Mouse (Mus musculus) kidney, adult 8-10 months (tissue): ENCODE data around the gene Abcg2.
"Not testable (repeated sequence)": the region's sequence is repeated elsewhere in the genome, so short reads cannot be mapped to it uniquely, and the experiment has no call there.

Source experiments
- DNase-seq, 2 experiments: peaks; one replicate each; pipeline ENCODE4 v3.0.0; 2022

Gene Abcg2

DNA sequence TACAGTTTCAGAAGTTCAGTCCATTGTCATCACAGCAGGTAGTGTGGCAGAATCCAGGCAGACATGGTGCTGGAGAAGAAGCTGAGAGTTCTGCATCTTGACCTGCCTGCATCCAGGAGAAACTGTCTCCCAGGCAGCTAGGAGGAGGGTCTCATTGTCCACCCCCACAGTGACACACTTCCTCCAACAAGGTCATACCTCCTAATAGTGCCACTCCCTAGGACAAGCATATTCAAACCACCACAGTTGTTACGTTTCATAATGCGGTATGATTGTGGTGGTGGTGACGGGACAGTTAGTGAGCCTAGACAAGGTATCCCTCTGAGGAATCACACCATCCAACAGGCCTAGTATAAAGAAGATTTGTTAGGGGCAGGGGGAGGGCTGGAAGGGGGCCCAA lies at the start of gene Abcg2:
Abcg2 (plus strand) TSS at position 301 of the 400 bp plus-strand sequence.
- not testable (repeated sequence) for DNase-seq

DNA sequence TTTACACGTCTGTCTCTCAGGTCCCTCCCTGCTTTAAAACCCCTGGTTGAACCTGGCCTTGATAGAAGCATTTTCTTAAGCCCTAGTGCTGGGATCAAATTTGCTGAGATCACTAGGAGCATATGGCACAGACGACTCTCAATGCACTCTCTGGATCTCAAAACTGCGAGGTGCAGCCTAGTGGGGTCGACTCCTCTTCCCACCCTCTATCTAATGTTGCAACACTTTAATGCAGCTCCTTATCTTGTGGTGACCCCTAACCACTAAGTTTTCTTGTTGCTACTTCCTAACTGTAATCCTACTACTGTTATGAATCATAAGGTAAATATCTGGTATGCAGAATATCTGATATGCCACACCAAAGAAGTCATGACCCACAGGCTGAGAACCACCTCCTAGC lies 44.1 kb upstream of the Abcg2 start:
- DNase-seq, result not testable (repeated sequence)

DNA sequence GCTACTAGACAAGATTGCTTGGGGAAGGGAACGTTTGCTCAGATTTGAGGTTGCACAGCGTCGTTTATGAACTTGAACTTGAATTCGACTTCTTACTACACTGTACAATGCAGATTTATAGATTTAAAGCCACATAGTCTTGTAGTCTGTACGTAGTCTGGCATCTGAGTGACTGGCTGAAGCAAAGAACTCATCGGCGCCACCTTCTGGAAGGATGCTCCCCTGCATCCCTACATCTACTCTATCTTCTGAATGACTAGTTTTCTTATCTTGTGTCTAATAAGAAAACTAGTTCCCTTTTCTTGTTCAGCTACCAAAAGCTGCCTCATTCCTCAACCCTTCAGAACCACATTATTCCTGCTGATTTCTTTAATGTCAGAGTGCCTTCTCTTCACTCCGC lies 41.5 kb upstream of the Abcg2 start:
- peak in 1 of 2 experiments; percentile 45 for DNase-seq

DNA sequence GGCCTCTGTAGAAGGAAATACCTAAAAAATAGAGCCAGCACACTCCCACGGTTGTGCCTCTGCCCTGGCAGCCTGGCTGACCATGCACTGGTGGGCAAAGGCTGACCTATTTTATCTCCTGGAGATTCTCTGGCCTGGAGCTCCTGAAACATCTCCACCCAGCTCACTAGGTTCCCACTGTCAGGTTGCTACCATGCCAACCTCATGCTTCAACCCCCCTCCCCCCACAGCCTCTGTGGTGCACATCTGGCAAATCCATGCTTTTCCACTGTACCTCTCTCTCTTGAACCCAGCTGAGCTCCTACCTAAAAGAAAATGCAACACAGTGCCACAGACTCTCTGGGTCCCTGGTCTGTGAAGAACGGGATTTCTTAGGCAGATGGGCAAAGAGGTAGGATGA lies 39.4 kb upstream of the Abcg2 start:
- DNase-seq, result not testable (repeated sequence)

DNA sequence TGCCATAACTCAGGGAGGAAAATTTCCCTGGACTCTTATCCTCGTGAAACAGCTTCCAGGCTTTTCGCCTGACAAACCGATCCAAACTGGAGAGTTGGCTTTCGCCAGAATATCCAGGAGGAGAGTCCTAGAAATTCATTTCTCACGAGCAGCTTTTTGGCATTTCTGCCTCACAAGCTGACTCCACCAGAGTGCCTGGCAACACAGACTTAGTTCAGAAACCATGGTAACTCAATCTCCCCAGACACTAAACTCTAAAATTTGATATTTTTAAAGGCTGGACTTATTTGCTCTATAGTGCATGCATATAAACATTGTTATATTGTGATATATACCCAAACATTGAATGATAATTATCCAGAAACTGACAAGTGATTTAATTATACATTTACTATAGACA lies 38.3 kb upstream of the Abcg2 start:
- DNase-seq, result not testable (repeated sequence)

DNA sequence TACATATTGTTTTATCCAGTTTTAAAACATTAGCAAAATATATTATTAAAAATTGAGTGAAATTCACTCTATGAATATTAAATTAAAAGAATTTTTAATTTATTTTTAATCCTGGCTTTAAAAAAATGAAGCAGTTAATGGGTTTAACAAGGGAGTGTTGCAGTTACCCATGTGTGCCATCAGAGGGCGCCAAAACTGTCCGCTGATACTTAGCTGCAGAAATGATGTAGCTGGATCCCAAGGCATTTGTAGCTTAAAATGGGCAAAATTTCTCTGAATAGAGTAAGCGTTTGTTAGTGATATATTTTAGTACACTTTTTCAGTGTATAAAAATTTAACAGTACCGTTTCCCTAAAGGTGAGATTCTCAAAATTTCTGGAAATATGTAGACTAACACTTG lies 37.5 kb upstream of the Abcg2 start:
- peak; percentile 15 to 56 for DNase-seq

DNA sequence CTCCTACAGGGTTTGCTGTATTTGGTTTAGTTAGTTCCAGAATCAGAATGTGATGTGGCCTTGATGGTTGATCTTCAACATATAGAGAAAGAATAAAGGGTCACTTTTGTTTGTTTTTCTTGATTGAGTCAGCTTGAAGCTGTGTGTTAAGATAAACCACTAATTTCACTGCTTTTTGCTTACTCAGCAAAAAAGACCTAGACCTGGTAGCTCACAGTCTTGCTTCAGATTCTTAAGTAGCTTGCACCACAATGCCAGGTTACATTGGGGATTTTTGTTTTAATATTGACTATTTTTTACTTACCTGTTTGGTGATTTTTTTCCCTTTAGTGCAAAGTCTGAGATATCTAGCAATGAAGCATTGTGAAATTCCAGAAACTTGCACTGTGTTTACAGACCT lies 30.5 kb upstream of the Abcg2 start:
- not testable (repeated sequence) for DNase-seq

DNA sequence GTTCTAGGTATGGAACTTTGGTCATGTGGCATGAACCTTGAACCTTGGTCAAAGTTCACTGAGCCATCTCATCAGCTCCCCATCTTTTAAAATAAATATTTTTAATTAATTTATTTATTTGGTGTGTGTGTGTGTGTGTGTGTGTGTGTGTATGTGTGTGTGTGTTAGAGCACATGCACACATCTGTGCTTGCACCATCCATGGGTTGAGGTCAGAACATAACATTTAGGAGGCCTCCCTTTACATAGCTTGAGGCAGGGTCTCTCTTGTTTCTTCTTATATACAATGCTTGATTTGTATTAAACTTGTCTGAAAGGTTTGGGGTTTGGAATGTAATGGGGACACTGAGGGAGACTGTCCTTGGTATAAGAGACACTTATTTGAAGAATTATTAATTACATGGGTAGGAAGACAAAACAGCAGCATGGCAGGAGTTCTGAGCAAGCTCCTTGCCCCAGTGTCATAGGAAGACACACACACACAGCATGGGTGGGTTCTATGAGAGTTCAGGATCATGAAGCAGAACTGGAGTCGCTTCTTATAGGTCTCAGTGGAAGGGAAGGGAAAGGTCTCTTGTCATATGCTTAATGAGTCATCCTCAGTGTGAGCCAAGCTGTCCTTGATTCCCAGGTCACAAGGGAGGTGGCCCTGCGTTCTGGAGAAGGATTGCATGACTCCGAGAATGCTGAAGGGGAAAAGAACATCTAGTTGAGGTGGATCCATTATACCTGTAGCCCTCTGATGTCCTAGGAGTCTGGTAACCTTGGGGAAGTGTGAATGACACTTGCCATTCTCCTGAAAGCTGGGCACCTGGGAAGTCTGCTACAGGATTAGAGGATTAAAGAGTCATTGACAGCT lies 9.9 kb downstream of the Abcg2 start:
- not testable (repeated sequence) for DNase-seq

DNA sequence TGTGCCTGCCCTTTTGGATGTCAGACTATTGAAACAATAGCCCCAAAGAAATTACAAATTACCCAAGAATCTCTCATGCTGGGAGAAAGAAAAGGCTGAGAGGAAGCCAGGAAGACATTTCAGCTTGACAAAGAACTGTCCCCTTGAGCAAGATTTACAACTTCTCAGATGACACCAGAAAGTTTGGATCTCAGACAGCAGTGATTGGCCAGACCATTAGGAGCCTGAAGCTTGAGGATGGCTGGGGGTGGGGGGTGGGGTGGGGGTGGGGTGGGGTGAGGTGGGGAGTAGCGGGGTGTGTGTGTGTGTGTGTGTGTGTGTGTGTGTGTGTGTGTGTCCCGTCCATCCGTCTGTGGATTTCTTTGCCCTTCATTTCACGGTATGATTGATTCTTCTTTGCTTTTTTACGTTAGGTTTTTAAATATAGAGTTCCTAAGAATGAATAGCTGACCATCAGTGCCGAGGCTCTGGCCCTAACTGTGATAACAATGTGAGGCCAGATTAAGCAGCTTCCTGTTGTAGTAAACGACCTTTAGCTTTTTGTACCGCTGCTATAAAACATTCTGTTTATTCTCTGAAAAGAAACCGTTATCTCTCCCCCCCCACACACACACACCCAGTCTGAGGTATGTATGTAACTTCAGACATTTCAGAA lies 11.4 kb downstream of the Abcg2 start:
- not testable (repeated sequence) for DNase-seq

DNA sequence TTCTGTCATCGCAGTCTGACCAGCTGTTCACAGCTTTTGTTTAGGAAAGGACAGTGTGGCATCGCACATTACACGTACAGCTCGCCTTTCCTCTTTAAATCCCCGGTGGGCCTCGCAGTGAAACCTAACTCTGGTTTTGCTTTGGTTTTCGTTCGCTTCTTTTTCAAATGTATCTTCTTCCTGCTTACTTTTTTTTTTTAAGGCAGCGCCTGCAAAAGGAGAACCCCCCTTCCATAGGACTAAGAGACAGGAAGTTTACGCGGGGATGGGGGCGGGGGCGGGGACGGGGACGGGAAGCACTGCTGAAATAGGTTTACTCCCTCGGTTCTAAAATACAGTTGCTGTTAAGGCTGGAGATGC lies 12.0 kb downstream of the Abcg2 start:
- no peak for DNase-seq

DNA sequence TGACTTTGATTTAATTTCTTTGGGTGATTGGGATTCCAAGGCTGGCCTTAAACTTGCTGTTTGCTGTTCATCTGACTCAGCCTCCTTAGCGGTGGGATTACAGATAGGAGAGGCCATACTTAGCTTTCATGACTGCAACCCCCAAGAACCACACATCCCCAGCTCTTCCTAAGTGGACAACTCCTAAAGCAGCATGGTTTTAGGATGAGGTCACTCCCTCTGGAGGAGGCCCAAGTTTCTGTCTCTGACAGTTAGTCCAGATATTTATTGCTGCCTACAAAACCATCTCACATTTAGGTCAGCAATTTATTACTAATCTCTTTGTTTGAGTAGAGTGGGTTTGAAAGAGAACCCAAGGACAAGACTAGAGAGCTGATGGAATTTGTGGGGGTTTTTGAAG lies 17.8 kb downstream of the Abcg2 start:
- not testable (repeated sequence) for DNase-seq

DNA sequence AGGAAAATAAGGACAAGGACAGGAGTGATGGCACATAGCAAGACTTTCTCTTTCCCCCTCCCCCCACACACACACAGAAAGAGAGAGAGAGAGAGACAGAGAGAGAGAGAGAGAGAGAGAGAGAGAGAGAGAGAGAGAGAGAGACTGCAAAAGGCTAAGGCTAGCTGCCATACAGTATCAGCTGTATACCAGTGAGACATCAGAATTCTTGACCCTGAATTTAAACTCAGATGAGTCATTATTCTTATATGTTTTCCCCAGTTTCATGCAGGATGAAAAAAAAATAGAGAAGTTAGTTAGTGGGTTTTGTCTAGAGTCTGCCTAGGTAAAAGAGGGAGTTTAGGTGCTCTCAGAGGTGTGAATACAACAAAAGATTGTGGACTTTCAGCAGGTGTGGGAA lies 18.7 kb downstream of the Abcg2 start:
- DNase-seq, result not testable (repeated sequence)

DNA sequence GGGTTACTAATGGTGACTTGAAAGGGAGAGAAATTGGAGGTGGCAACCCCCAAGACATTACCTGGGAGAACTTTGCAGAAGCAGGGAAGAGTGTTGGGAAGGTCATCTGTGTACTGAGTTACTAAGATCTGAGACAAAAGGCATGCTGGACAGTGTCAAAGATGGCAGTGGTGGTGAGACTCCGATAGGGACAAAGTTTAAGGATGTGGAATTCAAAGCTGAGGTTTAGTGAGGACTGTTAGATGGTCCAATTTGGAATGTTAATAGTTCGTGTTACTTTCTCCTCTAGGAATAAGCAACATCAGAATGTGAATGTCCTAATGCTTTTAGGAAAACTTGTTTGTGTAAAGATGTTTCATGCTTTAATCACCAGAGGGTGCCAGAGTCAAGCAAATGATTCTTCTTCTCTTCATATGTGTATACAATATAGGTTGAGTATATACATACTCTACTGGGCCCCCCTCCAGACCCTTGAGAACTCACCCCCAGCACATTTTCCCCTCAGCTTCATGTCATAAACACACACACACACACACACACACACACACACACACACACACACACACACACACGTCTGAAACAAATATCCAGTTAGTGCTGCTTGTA lies 19.3 kb downstream of the Abcg2 start:
- DNase-seq, result peak in 1 of 2 experiments; percentile 23

DNA sequence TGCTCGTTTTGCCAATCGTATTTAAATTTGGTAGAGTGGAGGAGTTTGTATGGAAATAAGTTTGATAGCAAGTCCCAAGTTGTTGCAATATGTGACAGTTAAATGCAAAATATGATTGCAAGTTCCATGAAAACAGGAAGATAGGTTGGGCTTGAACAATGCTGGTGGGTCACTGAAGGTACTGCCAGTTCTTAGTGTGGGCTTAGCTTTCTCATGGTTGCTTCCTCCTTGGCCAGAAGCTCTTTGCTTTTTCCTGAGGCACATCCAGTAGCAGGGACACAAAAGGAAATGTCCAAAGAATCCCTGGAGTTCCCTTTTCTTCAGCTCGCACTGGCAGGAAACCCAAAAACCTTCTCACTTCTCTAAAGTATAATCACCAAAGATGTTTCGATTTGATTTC lies 22.3 kb downstream of the Abcg2 start:
- DNase-seq, result peak; percentile 10 to 32

DNA sequence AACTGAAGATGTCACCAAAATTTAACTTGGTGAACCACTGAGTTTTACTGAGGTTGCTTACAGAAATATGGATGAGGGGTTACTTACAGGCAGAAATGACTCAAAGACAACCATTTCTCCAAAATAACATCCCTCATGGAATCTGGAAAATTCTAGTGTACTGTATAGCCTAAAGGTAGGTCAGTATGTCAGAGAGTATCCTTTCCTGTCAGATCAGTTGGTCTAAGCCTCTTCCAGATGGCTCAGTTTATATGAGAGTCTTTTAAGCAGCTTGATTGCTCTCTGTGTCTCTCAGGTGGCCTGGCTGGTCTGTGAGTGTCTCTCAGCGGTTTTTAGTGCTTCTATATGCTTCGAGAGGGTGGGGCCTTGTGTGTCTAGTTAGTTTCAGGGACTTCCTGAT lies 24.1 kb downstream of the Abcg2 start:
- no peak for DNase-seq

DNA sequence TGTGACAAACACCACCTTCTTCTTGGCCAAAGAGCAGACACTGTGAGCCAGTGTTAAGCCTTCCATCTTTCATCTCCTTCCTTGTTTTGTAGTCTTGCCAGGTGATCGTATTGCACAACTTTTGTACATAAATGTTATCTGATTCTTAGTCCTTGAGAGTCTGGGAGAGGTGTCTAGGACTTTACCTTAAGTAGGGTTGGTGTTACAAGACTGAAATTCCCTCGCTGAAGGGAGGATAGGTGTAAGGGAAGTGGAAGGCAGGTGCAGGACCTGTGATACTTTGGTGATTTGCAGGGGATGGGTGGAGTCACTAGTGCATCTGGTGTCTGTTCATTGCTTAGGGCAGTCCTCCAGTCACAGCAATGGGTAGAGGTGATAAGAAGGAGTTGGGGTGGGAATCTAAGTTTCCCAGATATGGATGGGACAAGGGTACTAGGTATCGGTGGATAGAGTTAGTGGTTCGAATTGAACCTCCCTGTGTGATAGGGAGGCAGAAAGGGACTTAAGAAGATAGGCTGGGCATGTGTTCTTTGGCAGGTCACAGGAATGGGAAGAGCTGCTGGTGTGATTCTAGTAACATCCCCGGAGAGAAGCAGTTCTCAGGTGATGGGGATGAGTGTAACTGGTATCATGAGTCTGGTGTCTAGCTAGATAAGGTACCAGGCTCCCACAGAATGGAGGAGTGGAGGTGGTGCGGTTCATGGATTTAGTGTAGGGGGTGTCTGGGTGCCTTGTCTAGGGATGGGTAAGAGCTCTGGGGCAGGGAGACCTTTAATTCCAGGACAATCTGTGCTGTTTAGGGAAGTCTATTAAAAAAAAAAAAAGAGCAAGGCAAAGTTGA lies 25.8 kb downstream of the Abcg2 start:
- no peak for DNase-seq

DNA sequence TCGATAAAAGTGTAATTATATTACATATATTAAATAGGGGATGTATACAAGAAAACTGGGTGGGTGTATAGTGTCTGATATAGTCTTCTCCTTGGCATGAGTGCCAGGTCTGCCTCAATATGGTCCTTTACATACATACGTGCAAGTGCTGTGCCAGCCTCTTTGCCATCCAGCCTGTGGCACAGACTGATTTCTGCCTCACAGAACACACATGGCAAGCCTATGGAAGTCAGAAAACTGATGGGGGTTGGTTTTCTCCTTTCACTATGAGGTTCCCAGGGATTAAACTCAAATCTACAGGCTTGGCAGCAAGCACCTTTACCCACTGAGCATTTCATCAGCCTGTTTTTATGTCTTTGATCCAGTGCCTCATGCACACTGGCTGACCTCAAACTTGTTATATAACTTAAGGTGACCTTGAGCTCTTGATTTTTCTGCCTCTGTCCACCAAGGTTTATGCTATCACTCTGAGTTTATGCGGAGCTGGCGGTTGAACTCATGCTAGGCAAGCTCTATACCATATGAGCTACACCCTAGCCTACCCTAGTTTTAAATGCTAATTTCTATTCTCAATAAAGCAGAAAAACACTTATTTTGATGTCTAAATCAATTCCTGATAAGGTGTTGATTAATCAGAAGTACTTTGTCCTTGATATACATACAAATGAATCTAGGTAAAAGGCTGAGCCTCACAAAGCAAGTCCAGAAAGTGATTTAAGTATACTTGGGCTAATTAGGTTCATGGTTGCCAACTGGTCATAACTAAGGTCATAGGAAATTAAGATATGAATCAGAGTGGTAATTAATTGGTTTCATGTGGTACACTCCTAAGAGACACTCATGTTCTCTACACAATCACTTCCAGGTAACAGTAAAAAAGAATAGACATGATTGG lies 26.7 kb downstream of the Abcg2 start:
- peak in 1 of 2 experiments; percentile 12 for DNase-seq

DNA sequence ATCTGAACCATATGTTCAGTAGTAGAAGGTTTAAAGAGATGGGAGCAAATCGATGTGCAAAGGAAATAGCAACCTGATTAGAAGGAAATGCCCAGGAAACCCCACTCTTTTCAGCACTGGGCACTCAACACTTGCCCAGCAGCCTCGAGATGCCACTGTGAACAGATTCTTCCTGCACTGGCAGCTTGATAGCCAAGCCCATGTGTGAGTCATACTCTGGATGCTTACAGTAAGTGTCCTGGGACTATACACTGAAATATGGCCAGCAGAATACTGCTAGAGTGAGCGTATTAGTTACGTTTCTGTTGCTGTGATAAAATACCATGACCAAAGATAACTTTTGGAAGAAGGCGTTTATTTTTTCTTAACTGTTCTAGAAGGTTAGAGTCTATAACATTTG lies 39.8 kb downstream of the Abcg2 start:
- no peak for DNase-seq

DNA sequence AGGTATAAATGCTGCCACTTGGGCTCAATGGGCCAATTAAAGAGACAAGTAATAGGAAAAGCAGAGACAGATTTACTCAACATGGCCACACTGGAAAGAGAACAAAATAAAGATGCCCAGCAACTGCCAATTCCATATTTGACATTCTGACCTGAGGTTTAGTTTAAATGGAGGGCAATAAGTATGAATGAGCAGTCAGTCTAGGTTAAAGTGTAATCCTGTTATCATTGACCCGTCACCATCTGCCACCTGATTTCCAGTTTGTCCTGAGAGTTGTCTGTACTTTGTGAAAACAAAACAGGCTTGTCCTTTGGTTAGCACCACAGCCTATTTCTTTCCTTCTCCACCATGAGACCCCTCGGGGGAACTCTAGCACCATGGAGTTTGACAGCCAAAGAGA lies 44.9 kb downstream of the Abcg2 start:
- no peak for DNase-seq

DNA sequence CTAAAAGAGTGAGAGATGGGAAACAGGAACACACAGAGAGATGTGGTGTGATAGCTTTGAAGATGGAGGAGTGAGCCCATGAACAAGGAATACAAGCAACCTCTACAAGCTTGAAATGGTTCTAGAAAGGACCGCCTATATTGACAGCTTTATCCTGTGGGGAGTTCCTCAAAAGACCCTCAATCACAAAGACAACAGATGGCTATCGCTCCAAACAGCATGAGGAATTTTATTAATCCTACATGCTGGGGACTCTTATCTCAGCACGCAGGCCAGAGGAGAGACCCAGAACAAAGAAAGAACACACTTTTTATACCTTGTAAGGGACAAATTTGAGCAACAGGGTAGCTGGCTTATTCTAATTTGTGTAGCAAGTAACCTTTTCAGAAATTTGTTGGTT lies 48.1 kb downstream of the Abcg2 start:
- no peak for DNase-seq

DNA sequence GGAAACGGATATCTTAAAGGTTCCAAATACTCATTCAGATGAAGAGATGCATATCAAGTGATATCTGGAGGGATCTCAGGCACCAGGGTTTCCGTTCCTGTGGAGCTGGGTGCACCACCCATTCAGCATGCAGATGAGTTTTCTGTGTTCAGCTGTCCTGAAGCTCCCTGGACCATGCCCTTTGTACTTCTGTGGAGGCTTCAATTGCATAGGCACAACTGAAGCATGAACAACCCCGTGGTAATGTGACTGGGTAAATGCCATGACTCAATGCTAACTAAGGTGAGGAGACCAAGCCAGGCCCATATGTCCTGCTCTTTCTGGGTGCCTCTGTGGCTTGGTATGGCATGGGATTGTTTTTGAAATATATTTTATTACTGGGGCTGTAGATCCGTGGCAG lies 49.4 kb downstream of the Abcg2 start:
- DNase-seq, result peak; percentile 71 to 85

DNA sequence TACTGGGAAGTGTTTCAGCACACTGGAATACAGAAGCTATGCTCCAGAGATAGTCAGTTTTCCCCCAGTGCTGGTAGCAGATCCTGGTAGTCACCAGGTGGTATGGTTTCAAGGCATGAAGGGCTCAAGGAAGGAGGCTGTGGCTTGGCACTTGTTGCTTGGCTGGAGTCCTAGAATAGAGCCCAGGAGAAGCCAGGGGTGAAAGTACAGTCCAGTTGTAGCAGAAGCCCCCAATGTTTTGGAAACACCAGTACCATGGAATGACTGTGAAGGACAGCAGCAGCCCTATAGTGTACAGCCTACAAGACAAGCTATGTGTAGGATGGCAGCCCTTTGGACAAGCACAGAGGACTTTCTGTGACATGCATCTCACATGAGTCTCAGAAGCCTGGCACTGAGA lies 54.2 kb downstream of the Abcg2 start:
- DNase-seq, result peak; percentile 79 to 81
